Mouse (Mus musculus) left cerebral cortex, adult 2 months (tissue): ENCODE data around the gene Rnf214. TPM values are rescaled to one million over a fixed set of nuclear protein-coding genes. Genes with fewer than 3 reads are reported as not detected.

ENCODE experiments used
- DNase-seq, 2 experiments: peaks; one replicate each; pipeline ENCODE4 v3.0.0; 2021 to 2022; ENCODE audit warnings: low spot score in 2 of 2, mixed read lengths in 1 of 2; ENCODE audit errors: extremely low spot score in 1 of 2
- H3K27ac ChIP-seq: fragments of 200-600 bp; 2 replicates; pipeline ENCODE4 v1.8.1; 2022
- H3K4me3 ChIP-seq: fragments of 200-600 bp; 2 replicates; pipeline ENCODE4 v1.8.1; 2022
- CTCF ChIP-seq: fragments of 200-600 bp; IDR thresholded peaks from 2 replicates; pipeline ENCODE4 v1.8.1; 2022; ENCODE audit warnings: antibody characterized with exemption, mild to moderate bottlenecking, moderate library complexity
- intact Hi-C: fragments of 180-260 bp; cut with DNase I; formaldehyde crosslinking; loops from one replicate; pipeline ENCODE4 v1.15.1; 2025
- microRNA-seq, 2 experiments: library from miRNA; unstranded; fragments of <30 nt; microRNA quantifications; one replicate each; pipeline ENCODE4 v1.2.0; 2021
- total RNA-seq, 2 experiments: library from RNA; stranded (reverse); gene quantifications; 2 replicates each; pipeline ENCODE4 v1.2.3; 2021

Gene Rnf214
- total RNA-seq, 2 experiments from 2014 or later: 83.1 to 84.3 TPM

- intact Hi-C loops: loop anchor here (1.0 to 2.0 kb wide), 2 partner anchors 78 to 416 kb away; partner anchors contain the start of genes Pcsk7 and Rnf214
Measured at GRCm38 (mm10) chr9:45828291-45828963, 78.3 kb downstream of the Rnf214 start, which contains the start of gene Cep164. TSS of gene Cep164 (minus strand) at chr9:45828691.

GRCm38 (mm10) chr9:45827663-45828290 lies 78.9 kb downstream of the Rnf214 start:
- intact Hi-C loops: loop anchor here (1.0 to 2.0 kb wide), 2 partner anchors 79 to 415 kb away; partner anchors contain the start of genes Pcsk7 and Rnf214

More at GRCm38 (mm10) chr9:45828291-45828963, 78.3 kb downstream of the Rnf214 start, which contains the start of gene Cep164:
- peak; percentile 75 to 83 for DNase-seq
- H3K27ac ChIP-seq: peak within 1 kb of the TSS; percentile 58
- H3K4me3 ChIP-seq: peak within 1 kb of the TSS; percentile 93
- no peak for TF ChIP-seq CTCF

GRCm38 (mm10) chr9:45818406-45819011 lies 88.2 kb downstream of the Rnf214 start:
- no peak overlapping the region for H3K27ac ChIP-seq
- intact Hi-C loops: no loop called here

More at GRCm38 (mm10) chr9:45827663-45828290, 78.9 kb downstream of the Rnf214 start:
- DNase-seq: no peak
- TF ChIP-seq CTCF: no peak
- Histone ChIP-seq H3K4me3 (peak overlapping the region; percentile 93), H3K27ac (peak overlapping the region; percentile 58)

GRCm38 (mm10) chr9:45815525-45815924 lies 91.2 kb downstream of the Rnf214 start:
- no peak for DNase-seq
- no peak overlapping the region for H3K4me3 ChIP-seq
- no peak for TF ChIP-seq CTCF
- intact Hi-C loops: no loop called here
- H3K27ac ChIP-seq: no peak overlapping the region

More at GRCm38 (mm10) chr9:45818406-45819011, 88.2 kb downstream of the Rnf214 start:
- no peak for DNase-seq
- no peak overlapping the region for H3K4me3 ChIP-seq
- TF ChIP-seq CTCF: no peak

GRCm38 (mm10) chr9:45815113-45815512 lies 91.6 kb downstream of the Rnf214 start:
- Histone ChIP-seq H3K27ac (no peak overlapping the region), H3K4me3 (no peak overlapping the region)
- no peak for TF ChIP-seq CTCF
- no peak for DNase-seq
- intact Hi-C loops: no loop called here

Small RNA genes within 50 kb of the gene (microRNA-seq; reads per million reads assigned to microRNA genes)
- gene Mir7087: 1.2 reads per million in 2 experiments

Other genes starting within 250 kb of the Rnf214 start
- 10 to 100 TPM; 13.7 to 16.5 TPM for gene Cep164, start 78.2 kb downstream of the Rnf214 start, total RNA-seq
- gene Bace1, start 68.3 kb downstream of the Rnf214 start, total RNA-seq: 10 to 100 TPM; 77.3 to 79.5 TPM
- 10 to 100 TPM; 26.2 to 30.7 TPM for gene Pcsk7, start 414 bp downstream of the Rnf214 start, total RNA-seq
- 10 to 100 TPM in 1 of 2 experiments, 1 to 10 TPM in 1; 9.6 to 11.8 TPM for gene Tagln, start 29.1 kb upstream of the Rnf214 start, total RNA-seq
- gene Sidt2, start 48.3 kb upstream of the Rnf214 start, total RNA-seq: 10 to 100 TPM; 86.7 to 86.9 TPM
- gene Pafah1b2, start 105.8 kb upstream of the Rnf214 start, total RNA-seq: 100 to 1,000 TPM; 193 to 215 TPM
- 100 to 1,000 TPM; 122 to 127 TPM for gene Sik3, start 105.9 kb upstream of the Rnf214 start, total RNA-seq